Mouse (Mus musculus): ENCODE data around the gene A430078G23Rik. TPM values are rescaled to one million over a fixed set of nuclear protein-coding genes. Genes with fewer than 3 reads are reported as not detected.

A430078G23Rik gene
- total RNA-seq, 1 experiment: 0.18 TPM

DNA sequence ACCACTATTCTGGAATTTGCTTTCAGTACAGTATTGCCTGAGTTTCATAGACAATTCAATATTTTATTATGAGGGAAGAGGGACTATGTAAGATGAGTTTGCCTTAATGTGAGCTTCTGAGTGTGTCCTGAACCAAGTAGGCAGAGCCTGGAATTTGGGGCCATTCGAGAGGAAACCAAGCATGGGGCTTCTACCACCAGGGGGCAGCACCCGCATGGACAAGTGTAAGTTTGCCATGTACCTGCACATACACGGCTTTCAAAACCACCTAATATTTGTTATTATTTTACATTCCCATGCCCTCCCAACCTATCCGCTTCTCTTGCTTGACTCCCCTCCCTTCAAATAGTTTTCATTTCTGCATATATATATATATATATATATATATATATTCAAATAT is 4.8 kb downstream of the A430078G23Rik start:
- Histone ChIP-seq H3K4me3 (ENCODE audit: insufficient read depth in 1 of 2, low read depth in 1 of 2, low read length in 2 of 2, poor library complexity in 1 of 2, severe bottlenecking in 1 of 2) (no peak overlapping the region), H3K36me3 (ENCODE audit: control insufficient read depth, insufficient read depth, low read length, poor library complexity, severe bottlenecking) (no peaks in the 10 kb centered on the region), H3K9me3 (ENCODE audit: control insufficient read depth, insufficient read depth, low read depth, low read length) (no peaks in the 10 kb centered on the region), H3K4me1 (ENCODE audit: control insufficient read depth in 2 of 2, insufficient read depth in 2 of 2, low read length in 2 of 2, poor library complexity in 1 of 2) (peaks cover 7 to 12% of the 10 kb centered on the region in 2 experiments), H3K27ac (ENCODE audit: insufficient read depth, low read depth, low read length, poor library complexity, severe bottlenecking) (no peak overlapping the region), H3K9ac (ENCODE audit: insufficient read depth, low read depth, low read length, poor library complexity, severe bottlenecking) (no peak overlapping the region)
- in situ Hi-C loops (cut with MboI; ENCODE audit: low sequenced_read_pairs in 2 of 2, unreplicated experiment in 2 of 2): no loop called here
- peak; percentile 77 for DNase-seq (ENCODE audit: low read depth, low spot score)
- TF ChIP-seq ZNF384 (IDR thresholded peaks at IDR 0.05; ENCODE audit: low read depth, low read length) (no peak), CHD2 (IDR thresholded peaks at IDR 0.05; ENCODE audit: low read depth, low read length) (no peak), ZC3H11A (IDR thresholded peaks at IDR 0.05; ENCODE audit: borderline replicate concordance, low read depth, low read length) (peak; percentile 50; the same call in 1 of the 2 replicates), HCFC1 (IDR thresholded peaks at IDR 0.05; ENCODE audit: borderline replicate concordance, insufficient read depth, low read length) (no peak)

DNA sequence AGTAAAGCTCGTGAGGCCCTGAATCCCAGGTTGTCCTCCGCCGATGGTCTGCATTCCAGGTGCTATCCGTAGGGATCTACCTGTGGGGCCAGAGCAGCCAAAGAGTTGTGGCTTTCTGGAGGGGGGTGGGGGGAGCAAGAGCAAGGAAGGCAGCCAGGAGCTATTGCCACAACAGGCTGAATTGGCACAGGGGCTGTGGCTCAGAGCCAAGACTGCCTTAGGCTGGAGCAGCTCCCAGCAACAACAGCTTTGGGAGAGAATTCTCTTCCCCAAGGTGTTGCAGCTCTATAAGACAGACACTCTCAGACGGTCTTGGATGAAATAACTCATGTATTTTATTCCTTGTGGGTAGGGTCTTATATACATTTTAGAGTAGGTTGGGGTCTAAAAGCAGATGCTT is 13.9 kb downstream of the A430078G23Rik start:
- Histone ChIP-seq H3K36me3 (ENCODE audit: control insufficient read depth, insufficient read depth, low read length, poor library complexity, severe bottlenecking) (no peaks in the 10 kb centered on the region), H3K4me1 (ENCODE audit: control insufficient read depth in 2 of 2, insufficient read depth in 2 of 2, low read length in 2 of 2, poor library complexity in 1 of 2) (no peaks in the 10 kb centered on the region), H3K9ac (ENCODE audit: insufficient read depth, low read depth, low read length, poor library complexity, severe bottlenecking) (no peak overlapping the region), H3K27ac (ENCODE audit: insufficient read depth, low read depth, low read length, poor library complexity, severe bottlenecking) (no peak overlapping the region), H3K9me3 (ENCODE audit: control insufficient read depth, insufficient read depth, low read depth, low read length) (no peaks in the 10 kb centered on the region), H3K4me3 (ENCODE audit: insufficient read depth in 1 of 2, low read depth in 1 of 2, low read length in 2 of 2, poor library complexity in 1 of 2, severe bottlenecking in 1 of 2) (no peak overlapping the region)
- in situ Hi-C loops (cut with MboI; ENCODE audit: low sequenced_read_pairs in 2 of 2, unreplicated experiment in 2 of 2): no loop called here
- TF ChIP-seq CHD2 (IDR thresholded peaks at IDR 0.05; ENCODE audit: low read depth, low read length) (no peak), ZNF384 (IDR thresholded peaks at IDR 0.05; ENCODE audit: low read depth, low read length) (no peak), MAFK (IDR thresholded peaks at IDR 0.05; ENCODE audit: insufficient read depth, low read depth, low read length) (no peak), ZC3H11A (IDR thresholded peaks at IDR 0.05; ENCODE audit: borderline replicate concordance, low read depth, low read length) (no peak), HCFC1 (IDR thresholded peaks at IDR 0.05; ENCODE audit: borderline replicate concordance, insufficient read depth, low read length) (no peak)
- no peak for DNase-seq (ENCODE audit: low read depth, low spot score)

DNA sequence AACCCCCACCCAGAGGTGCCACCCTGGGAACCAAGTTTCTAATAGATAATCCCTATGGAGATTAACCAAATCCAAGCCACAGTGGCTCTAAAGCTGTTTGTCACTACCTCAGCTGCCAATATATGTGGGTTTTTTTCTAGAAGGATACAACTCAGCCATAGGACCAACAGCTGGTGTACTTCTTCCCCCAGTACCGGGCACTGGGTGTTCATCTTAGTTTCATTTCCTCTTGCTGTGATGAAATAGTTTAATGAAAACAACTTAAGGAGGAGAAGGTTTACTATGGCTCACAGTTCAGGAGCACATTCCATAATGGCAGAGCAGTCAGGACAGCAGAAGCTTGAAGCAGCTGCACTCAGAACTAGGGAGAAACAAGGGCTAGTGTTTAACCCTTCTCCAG is 14.9 kb downstream of the A430078G23Rik start:
- no peak for DNase-seq (ENCODE audit: low read depth, low spot score)
- no peak overlapping the region for H3K27ac ChIP-seq (ENCODE audit: insufficient read depth, low read depth, low read length, poor library complexity, severe bottlenecking)
- no peaks in the 10 kb centered on the region for H3K9me3 ChIP-seq (ENCODE audit: control insufficient read depth, insufficient read depth, low read depth, low read length)
- TF ChIP-seq ZC3H11A (IDR thresholded peaks at IDR 0.05; ENCODE audit: borderline replicate concordance, low read depth, low read length): no peak
- TF ChIP-seq CHD2 (IDR thresholded peaks at IDR 0.05; ENCODE audit: low read depth, low read length): no peak
- no peak for TF ChIP-seq ZNF384 (IDR thresholded peaks at IDR 0.05; ENCODE audit: low read depth, low read length)
- TF ChIP-seq HCFC1 (IDR thresholded peaks at IDR 0.05; ENCODE audit: borderline replicate concordance, insufficient read depth, low read length): no peak
- no peak for TF ChIP-seq MAFK (IDR thresholded peaks at IDR 0.05; ENCODE audit: insufficient read depth, low read depth, low read length)
- in situ Hi-C loops (cut with MboI; ENCODE audit: low sequenced_read_pairs in 2 of 2, unreplicated experiment in 2 of 2): no loop called here
- H3K4me1 ChIP-seq (ENCODE audit: control insufficient read depth in 2 of 2, insufficient read depth in 2 of 2, low read length in 2 of 2, poor library complexity in 1 of 2): no peaks in the 10 kb centered on the region
- H3K9ac ChIP-seq (ENCODE audit: insufficient read depth, low read depth, low read length, poor library complexity, severe bottlenecking): no peak overlapping the region
- no peak overlapping the region for H3K4me3 ChIP-seq (ENCODE audit: insufficient read depth in 1 of 2, low read depth in 1 of 2, low read length in 2 of 2, poor library complexity in 1 of 2, severe bottlenecking in 1 of 2)
- H3K36me3 ChIP-seq (ENCODE audit: control insufficient read depth, insufficient read depth, low read length, poor library complexity, severe bottlenecking): no peaks in the 10 kb centered on the region

DNA sequence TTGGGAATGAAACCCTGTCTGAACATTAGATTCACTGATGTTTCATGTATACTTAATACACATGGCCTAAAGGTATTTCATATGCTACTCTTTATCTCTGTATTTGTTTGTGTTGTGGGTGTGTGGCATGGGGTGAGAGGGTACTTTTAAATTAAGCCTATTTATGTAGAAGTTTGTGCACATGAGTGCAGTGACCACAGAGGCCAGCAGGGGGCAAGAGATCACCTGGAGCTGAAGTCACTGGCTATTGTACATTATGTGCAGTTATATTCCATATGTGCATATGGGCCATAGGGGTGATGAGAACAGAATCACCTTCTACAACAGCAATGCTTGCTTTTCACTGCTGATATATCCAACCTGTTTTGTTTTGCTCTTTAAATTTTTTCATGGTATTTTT is 22.5 kb downstream of the A430078G23Rik start:
- Histone ChIP-seq H3K27ac (ENCODE audit: insufficient read depth, low read depth, low read length, poor library complexity, severe bottlenecking) (no peak overlapping the region), H3K4me3 (ENCODE audit: insufficient read depth in 1 of 2, low read depth in 1 of 2, low read length in 2 of 2, poor library complexity in 1 of 2, severe bottlenecking in 1 of 2) (no peak overlapping the region), H3K4me1 (ENCODE audit: control insufficient read depth in 2 of 2, insufficient read depth in 2 of 2, low read length in 2 of 2, poor library complexity in 1 of 2) (no peaks in the 10 kb centered on the region), H3K36me3 (ENCODE audit: control insufficient read depth, insufficient read depth, low read length, poor library complexity, severe bottlenecking) (no peaks in the 10 kb centered on the region), H3K9ac (ENCODE audit: insufficient read depth, low read depth, low read length, poor library complexity, severe bottlenecking) (no peak overlapping the region), H3K9me3 (ENCODE audit: control insufficient read depth, insufficient read depth, low read depth, low read length) (no peaks in the 10 kb centered on the region)
- no peak for TF ChIP-seq CHD2 (IDR thresholded peaks at IDR 0.05; ENCODE audit: low read depth, low read length)
- TF ChIP-seq ZC3H11A (IDR thresholded peaks at IDR 0.05; ENCODE audit: borderline replicate concordance, low read depth, low read length): 0 out of 2 replicates have a peak, but pooled peaks have one; percentile 15
- in situ Hi-C loops (cut with MboI; ENCODE audit: low sequenced_read_pairs in 2 of 2, unreplicated experiment in 2 of 2): no loop called here
- DNase-seq (ENCODE audit: low read depth, low spot score): no peak

DNA sequence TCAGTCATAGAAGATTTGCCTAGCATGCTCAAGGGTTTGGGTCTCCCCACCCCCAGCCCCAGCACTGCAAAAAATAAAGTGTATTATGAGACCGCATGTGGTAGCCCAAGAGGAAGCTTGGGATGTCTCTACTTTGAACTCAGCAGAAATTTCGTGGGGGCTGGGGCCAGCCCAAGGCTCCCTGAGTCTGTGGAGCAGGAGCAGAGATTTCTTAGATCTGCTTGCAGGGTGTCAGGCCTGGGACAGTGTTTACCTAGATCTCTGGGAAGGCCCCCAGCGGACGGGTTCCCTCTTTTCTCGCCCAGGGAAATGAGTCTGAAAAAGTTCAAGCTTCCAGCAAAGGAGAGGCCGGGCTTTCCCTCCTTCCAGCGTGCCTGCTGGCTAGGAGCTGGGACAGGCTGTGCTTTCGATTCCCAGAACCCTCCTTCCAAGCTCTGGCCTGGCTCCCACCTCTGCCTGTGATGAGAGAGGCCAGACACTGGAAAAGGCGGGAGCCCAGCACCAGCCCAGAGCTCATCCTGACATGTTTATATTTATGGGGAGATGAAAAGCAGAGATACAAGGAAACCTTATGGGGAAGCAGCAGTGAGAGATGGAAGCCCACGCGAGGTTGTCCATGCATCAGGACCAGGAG is 23.5 kb downstream of the A430078G23Rik start:
- H3K4me1 ChIP-seq (ENCODE audit: control insufficient read depth in 2 of 2, insufficient read depth in 2 of 2, low read length in 2 of 2, poor library complexity in 1 of 2): no peaks in the 10 kb centered on the region
- in situ Hi-C loops (cut with MboI; ENCODE audit: low sequenced_read_pairs in 2 of 2, unreplicated experiment in 2 of 2): no loop called here
- peak overlapping the region; percentile 48 for H3K9ac ChIP-seq (ENCODE audit: insufficient read depth, low read depth, low read length, poor library complexity, severe bottlenecking)
- DNase-seq (ENCODE audit: low read depth, low spot score): no peak
- no peaks in the 10 kb centered on the region for H3K36me3 ChIP-seq (ENCODE audit: control insufficient read depth, insufficient read depth, low read length, poor library complexity, severe bottlenecking)
- peak overlapping the region in 1 of 2 experiments; percentile 30; a peak in 1 of 4 replicates for H3K4me3 ChIP-seq (ENCODE audit: insufficient read depth in 1 of 2, low read depth in 1 of 2, low read length in 2 of 2, poor library complexity in 1 of 2, severe bottlenecking in 1 of 2)
- no peak for TF ChIP-seq CHD2 (IDR thresholded peaks at IDR 0.05; ENCODE audit: low read depth, low read length)
- TF ChIP-seq ZC3H11A (IDR thresholded peaks at IDR 0.05; ENCODE audit: borderline replicate concordance, low read depth, low read length): no peak
- no peak for TF ChIP-seq MAFK (IDR thresholded peaks at IDR 0.05; ENCODE audit: insufficient read depth, low read depth, low read length)
- TF ChIP-seq ZNF384 (IDR thresholded peaks at IDR 0.05; ENCODE audit: low read depth, low read length): no peak
- no peak for TF ChIP-seq HCFC1 (IDR thresholded peaks at IDR 0.05; ENCODE audit: borderline replicate concordance, insufficient read depth, low read length)
- H3K27ac ChIP-seq (ENCODE audit: insufficient read depth, low read depth, low read length, poor library complexity, severe bottlenecking): no peak overlapping the region
- no peaks in the 10 kb centered on the region for H3K9me3 ChIP-seq (ENCODE audit: control insufficient read depth, insufficient read depth, low read depth, low read length)

Data from ES-E14 (cell line).